ENCODE assay signal across 27 mouse cellular contexts in the genomic region with DNA sequence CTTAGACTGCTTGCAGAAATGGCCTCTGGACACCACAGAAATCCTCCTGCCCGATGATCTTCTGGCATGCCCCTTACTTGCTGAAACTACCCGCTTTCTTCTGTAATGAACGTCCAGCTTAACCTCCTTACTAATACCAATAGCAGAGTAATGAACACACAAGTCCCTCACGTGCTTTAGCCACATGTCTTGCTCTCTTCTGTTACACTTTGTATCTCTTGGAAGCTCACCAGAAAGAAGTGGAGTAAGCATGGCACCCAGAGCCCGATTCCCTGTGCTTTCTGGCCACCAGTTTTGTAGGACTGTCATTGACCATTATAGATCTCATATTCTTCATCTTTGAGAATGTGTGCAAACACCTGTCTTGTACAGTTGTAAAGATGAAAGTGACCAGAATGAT. TPM values are rescaled to one million over a fixed set of nuclear protein-coding genes. Genes with fewer than 3 reads are reported as not detected.
DNase-seq lines count a peak whose midpoint lies in the region; TF ChIP-seq lines count a peak whose summit lies in the region.
"Had no signal": no experiment of that assay in that cellular context is flagged by ENCODE, and none has a peak within 500 bp of the region (broad histone marks: within the 10 kb centered on the region; RNA-seq: fewer than 3 reads in every experiment).

No protein-coding gene starts in this region.

- no peak for TF ChIP-seq EP300 in MEL (IDR thresholded peaks at IDR 0.05; ENCODE audit: low read depth in 1 of 2, low read length in 2 of 2)

- no peaks in the 10 kb centered on the region for H3K27me3 ChIP-seq in heart, embryonic 10.5 days (ENCODE audit: insufficient read depth, poor library complexity, severe bottlenecking)
- no peaks in the 10 kb centered on the region for H3K27me3 ChIP-seq in MEL (ENCODE audit: control insufficient read depth in 1 of 2, insufficient read depth in 2 of 2, low read length in 2 of 2)
- H3K27me3 ChIP-seq: Patski had no signal

- no peak overlapping the region for H3K4me3 ChIP-seq in heart, embryonic 10.5 days
- H3K4me3 ChIP-seq in MEL (ENCODE audit: control insufficient read depth in 1 of 2, insufficient read depth in 1 of 2, low read depth in 2 of 2, low read length in 2 of 2) = no peak overlapping the region

- H3K36me3 ChIP-seq in heart, embryonic 10.5 days = no peaks in the 10 kb centered on the region
- no peaks in the 10 kb centered on the region for H3K36me3 ChIP-seq in MEL (ENCODE audit: control insufficient read depth in 1 of 2, insufficient read depth in 2 of 2, low read length in 2 of 2)
- H3K36me3 ChIP-seq: G1E had no signal

- DNase-seq in heart, adult 11 months = peak; percentile 64
- DNase-seq in heart, embryonic 10.5 days (ENCODE audit: low spot score) = no peak
- DNase-seq in MEL (ENCODE audit: low read depth, low spot score) (peak; percentile 1), adipocyte (ENCODE audit: low spot score) (peak; percentile 64)
- DNase-seq in adrenal gland, adult 18-20 months (ENCODE audit: low spot score in 2 of 2) = no peak
- DNase-seq in right cerebral cortex, postnatal 25 days = no peak
- DNase-seq: adrenal gland, adult 2 months; adrenal gland, adult 8-10 months; adrenal gland, postnatal 10 days; adrenal gland, postnatal 14 days; adrenal gland, postnatal 25 days; adrenal gland, postnatal 36 days; B cell, adult 2 months; cerebellum, adult 11 months; cerebellum, adult 11-12 months; cerebellum, adult 18-20 months; cerebellum, adult 2 months; cerebellum, adult 8-10 months; cerebellum, adult 9-10 months had no signal

- H3K9ac ChIP-seq in MEL (ENCODE audit: control insufficient read depth, low read depth, low read length, poor library complexity, severe bottlenecking) = no peak overlapping the region

- no peak overlapping the region for H3K27ac ChIP-seq in heart, embryonic 10.5 days
- no peak overlapping the region for H3K27ac ChIP-seq in MEL (ENCODE audit: control insufficient read depth, low read depth, low read length)

- no peaks in the 10 kb centered on the region for H3K79me2 ChIP-seq in MEL (ENCODE audit: control insufficient read depth, insufficient read depth, low read length, poor library complexity)

- 85% methylated on average over 5 of the region's 5 CpGs for WGBS in heart, embryonic 10.5 days

- TF ChIP-seq RAD21 in MEL (IDR thresholded peaks at IDR 0.05; ENCODE audit: low read depth, low read length) = no peak

- no peaks in the 10 kb centered on the region for H3K4me1 ChIP-seq in heart, embryonic 10.5 days
- no peaks in the 10 kb centered on the region for H3K4me1 ChIP-seq in MEL (ENCODE audit: control insufficient read depth in 1 of 2, insufficient read depth in 2 of 2, low read length in 2 of 2)

- TF ChIP-seq POLR2A in MEL (IDR thresholded peaks at IDR 0.05; ENCODE audit: control insufficient read depth in 1 of 2, insufficient read depth in 1 of 2, low read depth in 1 of 2, low read length in 2 of 2, poor library complexity in 1 of 2) = no peak

- no peaks in the 10 kb centered on the region for H3K9me3 ChIP-seq in heart, embryonic 10.5 days
- H3K9me3 ChIP-seq in MEL (replicated peaks; ENCODE audit: insufficient read depth, low read length) = no peaks in the 10 kb centered on the region
- H3K9me3 ChIP-seq: G1E had no signal

- no peak for TF ChIP-seq CTCF in MEL (IDR thresholded peaks at IDR 0.05 in 2 of 3, conservative IDR thresholded peaks at IDR 0.05 in 1 of 3; ENCODE audit: control insufficient read depth in 1 of 3, insufficient read depth in 1 of 3, low read depth in 2 of 3, low read length in 3 of 3, poor library complexity in 1 of 3, severe bottlenecking in 1 of 3)

TF ChIP-seq in MEL, 35 proteins besides CTCF, POLR2A, EP300 and RAD21:
- TF ChIP-seq MAX (IDR thresholded peaks at IDR 0.05; ENCODE audit: low read length) (no peak), MAFK (IDR thresholded peaks at IDR 0.05; ENCODE audit: borderline replicate concordance, low read depth, low read length) (no peak), USF1 (IDR thresholded peaks at IDR 0.05; ENCODE audit: low read depth, low read length) (no peak), CHD1 (IDR thresholded peaks at IDR 0.05; ENCODE audit: low read depth, low read length) (no peak), BHLHE40 (IDR thresholded peaks at IDR 0.05; ENCODE audit: borderline replicate concordance, low read depth, low read length) (no peak), ETS1 (IDR thresholded peaks at IDR 0.05; ENCODE audit: low read depth, low read length) (no peak), MAZ (IDR thresholded peaks at IDR 0.05; ENCODE audit: low read depth, low read length) (no peak), USF2 (IDR thresholded peaks at IDR 0.05; ENCODE audit: borderline replicate concordance in 1 of 2, insufficient read depth in 1 of 2, low read depth in 1 of 2, low read length in 2 of 2) (no peak), GABPA (IDR thresholded peaks at IDR 0.05; ENCODE audit: low read depth, low read length) (no peak), SIN3A (IDR thresholded peaks at IDR 0.05; ENCODE audit: low read length) (no peak), JUND (IDR thresholded peaks at IDR 0.05; ENCODE audit: low read depth, low read length) (no peak), TBP (IDR thresholded peaks at IDR 0.05; ENCODE audit: low read depth, low read length) (no peak)

RNA-seq across cellular contexts. Expression of gene St6galnac1, which starts 5.4 kb away (rescaled TPM):
- polyA plus RNA-seq in heart, embryonic 10.5 days (2016; fragmentation: Nextera tagmentation; extraction: Ambion mirVana) = not detected in 2 replicates
- total RNA-seq in MEL (2012; rRNA removed) = not detected in 2 replicates
- polyA plus RNA-seq in MEL (2012; ENCODE audit: insufficient read depth in 1 of 2, insufficient read length in 2 of 2, low read depth in 1 of 2, low replicate concordance in 2 of 2, missing spikeins in 1 of 2) = not detected
- total RNA-seq in adrenal gland, adult 18-20 months (2021) = under 1 TPM in 1 of 2 experiments, not detected in 1; 0.32 TPM
- total RNA-seq: adrenal gland, postnatal 14 days; adrenal gland, postnatal 25 days; CH12.LX; ES-E14 had no signal
- polyA plus RNA-seq: brain, embryonic 14.5 days; C2C12; cerebellum, adult 2 months; G1E; Patski had no signal

RNA-seq across cellular contexts. Expression of gene Mxra7, which starts 58.0 kb away (rescaled TPM):
- 13.2 and 17.9 TPM in 2 replicates for polyA plus RNA-seq in heart, embryonic 10.5 days (2016; fragmentation: Nextera tagmentation; extraction: Ambion mirVana)
- 2.7 and 2.9 TPM in 2 replicates for total RNA-seq in MEL (2012; rRNA removed)
- polyA plus RNA-seq in MEL (2012; ENCODE audit: insufficient read depth in 1 of 2, insufficient read length in 2 of 2, low read depth in 1 of 2, low replicate concordance in 2 of 2, missing spikeins in 1 of 2) = 1 to 10 TPM in 1 of 2 experiments, not detected in 1; 9.3 TPM
- 10 to 100 TPM; 44.3 to 55.9 TPM for total RNA-seq in adrenal gland, adult 18-20 months (2021)
- total RNA-seq: CH12.LX, G1E had no signal
- polyA plus RNA-seq: activated CD4-positive, CD25-positive, alpha-beta regulatory T cell, adult 4 months; CD4-positive, CD25-positive, alpha-beta regulatory T cell, adult 4 months; G1E had no signal

Comparison
In these comparisons a context has a peak if more than half of its experiments do, and no peak if none do; other contexts are left out.
1. DNase-seq: peak in heart, adult 11 months (single experiment), MEL (single experiment) and adipocyte (single experiment); none in heart, embryonic 10.5 days (single experiment), adrenal gland, adult 18-20 months (0 of 2) and right cerebral cortex, postnatal 25 days (single experiment).
2. RNA of gene Mxra7, which starts 58.0 kb away (total RNA-seq): 44.3 to 55.9 TPM in adrenal gland, adult 18-20 months; 2.7 to 2.9 TPM in MEL; every median in the first group is over 10 times any median in the second.